Mouse (Mus musculus) left cerebral cortex, adult 2 months (tissue): ENCODE measurements at regions not wholly inside any gene's neighbourhood (a gene's known extent, or its start where the extent isn't known, plus 50 kb on each side); places are given as distances from the start of the nearest gene placed in this dataset.
"Not testable (repeated sequence)": the region's sequence is repeated elsewhere in the genome, so short reads cannot be mapped to it uniquely, and the experiment has no call there.

ENCODE experiments used
- DNase-seq, 2 experiments: peaks; one replicate each; pipeline ENCODE4 v3.0.0; 2021 to 2022; ENCODE audit warnings: low spot score in 2 of 2, mixed read lengths in 1 of 2; ENCODE audit errors: extremely low spot score in 1 of 2
- H3K27ac ChIP-seq: fragments of 200-600 bp; 2 replicates; pipeline ENCODE4 v1.8.1; 2022
- H3K4me3 ChIP-seq: fragments of 200-600 bp; 2 replicates; pipeline ENCODE4 v1.8.1; 2022
- CTCF ChIP-seq: fragments of 200-600 bp; IDR thresholded peaks from 2 replicates; pipeline ENCODE4 v1.8.1; 2022; ENCODE audit warnings: antibody characterized with exemption, mild to moderate bottlenecking, moderate library complexity
- intact Hi-C: fragments of 180-260 bp; cut with DNase I; formaldehyde crosslinking; loops from one replicate; pipeline ENCODE4 v1.15.1; 2025

DNA sequence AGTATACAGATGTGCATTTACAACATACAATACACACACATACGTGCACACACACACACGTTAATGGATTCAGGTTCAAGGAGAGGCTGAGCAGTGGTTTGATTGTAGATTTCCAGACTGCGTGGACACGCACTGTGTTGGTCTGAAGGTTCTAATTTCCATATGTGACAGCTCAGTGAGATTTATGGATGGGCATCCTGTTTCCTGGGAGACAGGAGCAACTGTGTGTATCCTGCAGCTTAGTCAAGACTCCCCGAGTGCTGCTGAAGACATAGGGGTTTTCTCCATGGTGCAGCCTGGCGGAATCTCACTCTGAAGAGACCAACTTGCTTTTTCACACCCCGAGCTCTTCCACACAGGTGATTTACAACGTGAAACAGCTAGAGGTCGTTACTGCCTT, 119.3 kb upstream of the Foxk1 start:
- no peak for TF ChIP-seq CTCF
- Histone ChIP-seq H3K4me3 (no peak overlapping the region), H3K27ac (no peak overlapping the region)
- intact Hi-C loops, result no loop called here
- no peak for DNase-seq

DNA sequence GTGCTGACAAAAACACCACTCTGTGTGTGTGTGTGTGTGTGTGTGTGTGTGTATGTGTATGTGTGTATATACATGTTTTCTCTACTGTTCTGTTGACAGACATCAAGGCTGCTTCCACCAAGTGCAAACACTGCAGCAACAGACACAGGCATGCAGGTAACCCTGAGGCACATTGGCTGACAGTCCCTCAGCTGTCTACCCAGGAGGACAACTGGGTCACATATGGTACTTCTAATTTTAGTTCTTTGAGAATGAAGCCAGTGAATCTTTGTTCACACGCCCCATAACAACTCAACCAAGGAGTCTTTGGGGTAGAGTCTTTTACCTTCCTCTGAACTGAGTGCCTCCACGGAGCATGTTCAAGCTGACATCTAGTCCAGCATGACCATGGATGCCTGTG, 113.3 kb upstream of the Foxk1 start:
- no peak for DNase-seq
- intact Hi-C loops, result no loop called here
- no peak for TF ChIP-seq CTCF
- Histone ChIP-seq H3K4me3 (no peak overlapping the region), H3K27ac (no peak overlapping the region)

DNA sequence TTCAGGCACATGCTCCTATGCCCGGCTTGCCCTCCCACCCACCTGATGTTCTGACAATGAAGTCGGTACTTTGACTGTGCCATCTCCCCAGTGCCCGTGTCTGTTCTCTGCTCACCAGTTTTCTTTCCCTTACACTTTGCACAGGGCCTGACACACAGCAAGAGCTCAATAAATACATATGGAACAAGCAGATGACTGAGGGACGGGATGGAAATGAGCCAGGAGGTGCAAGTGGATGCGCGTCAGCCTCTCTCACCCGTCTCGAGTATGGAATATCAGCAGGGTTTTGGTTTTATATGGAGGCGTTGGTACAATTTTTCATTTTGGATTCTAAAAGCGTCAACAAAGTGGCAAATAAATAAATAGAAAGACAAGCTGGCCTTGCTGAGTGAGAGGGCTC, 109.8 kb upstream of the Foxk1 start:
- TF ChIP-seq CTCF, result no peak
- DNase-seq, result peak; percentile 10 to 22
- H3K27ac ChIP-seq, result no peak overlapping the region
- intact Hi-C loops, result no loop called here
- no peak overlapping the region for H3K4me3 ChIP-seq

DNA sequence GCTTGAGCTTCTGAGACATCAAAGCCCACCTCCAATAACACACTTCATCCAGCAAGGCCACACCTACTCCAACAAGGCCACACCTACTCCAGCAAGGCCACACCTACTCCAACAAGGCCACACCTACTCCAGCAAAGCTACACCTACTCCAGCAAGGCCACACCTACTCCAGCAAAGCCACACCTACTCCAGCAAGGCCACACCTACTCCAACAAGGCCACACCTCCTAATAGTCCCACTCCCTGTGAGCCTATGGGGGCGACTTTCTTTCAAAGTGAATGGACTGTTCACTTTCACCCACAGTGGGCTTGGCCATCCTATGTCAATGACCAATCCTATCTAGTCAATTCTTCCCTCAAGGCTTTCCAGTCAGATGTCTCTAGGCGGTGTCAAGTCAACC, 104.9 kb upstream of the Foxk1 start:
- H3K4me3 ChIP-seq, intact Hi-C loops, H3K27ac ChIP-seq, DNase-seq: not testable (repeated sequence)

DNA sequence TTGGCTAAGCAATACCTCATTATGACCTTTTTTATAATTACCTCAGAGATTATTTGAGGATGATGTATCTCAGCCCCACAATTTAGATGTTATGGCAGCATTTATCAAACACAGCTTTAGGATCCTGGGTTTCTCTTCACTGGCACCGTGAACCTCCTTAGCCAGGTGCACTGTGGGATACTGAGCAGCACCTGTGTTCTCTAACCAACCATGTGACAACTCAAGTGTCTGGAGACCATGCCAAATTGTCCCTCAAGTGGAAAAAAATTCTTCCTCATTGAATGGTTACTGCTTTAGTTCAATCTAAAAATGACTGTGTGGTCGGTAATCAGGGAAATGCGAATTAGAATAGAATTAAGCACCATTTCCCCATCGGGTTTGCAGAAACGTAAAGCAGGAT, 101.7 kb upstream of the Foxk1 start:
- no peak for DNase-seq
- intact Hi-C loops, result no loop called here
- TF ChIP-seq CTCF, result no peak
- Histone ChIP-seq H3K4me3 (no peak overlapping the region), H3K27ac (no peak overlapping the region)

DNA sequence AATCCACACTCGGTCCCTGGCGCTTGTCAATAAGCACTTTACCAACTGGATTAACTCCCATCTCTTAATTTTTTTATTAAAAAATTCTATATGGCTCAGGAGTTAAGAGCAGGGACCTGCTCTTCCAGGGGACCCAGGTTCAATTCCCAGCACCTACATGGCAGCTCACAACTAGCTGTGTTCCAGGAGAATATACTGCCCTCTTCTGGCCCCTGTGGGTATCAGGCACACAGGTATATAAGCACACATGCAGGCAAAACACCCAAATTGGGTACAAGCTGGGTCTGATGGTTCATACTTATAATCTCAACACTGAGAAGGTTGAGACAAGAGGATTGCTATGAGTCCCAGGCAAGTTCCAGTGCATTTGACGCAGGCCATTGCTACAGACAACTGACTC, 92.8 kb upstream of the Foxk1 start:
- DNase-seq, result no peak
- Histone ChIP-seq H3K27ac (no peak overlapping the region), H3K4me3 (no peak overlapping the region)
- TF ChIP-seq CTCF, result no peak
- intact Hi-C loops, result no loop called here

DNA sequence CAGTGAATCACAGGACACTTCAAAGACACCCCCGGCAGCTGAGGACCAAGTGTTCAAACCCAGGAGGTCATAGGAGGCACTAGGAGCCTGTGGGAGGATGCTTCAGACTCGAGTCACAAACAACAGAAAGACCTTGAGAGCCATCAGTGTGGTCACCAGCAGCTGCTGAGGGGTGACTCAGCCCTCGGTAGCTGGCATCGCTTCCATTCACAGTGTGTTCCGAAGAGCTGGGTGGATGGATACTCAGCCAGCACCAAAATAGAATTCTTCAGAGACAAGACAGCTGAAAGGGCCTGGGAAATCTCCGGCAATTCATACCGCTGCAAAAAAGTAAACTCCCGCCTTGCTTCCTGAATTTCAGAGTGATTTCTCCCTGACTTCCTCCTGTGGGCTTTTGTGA, 87.4 kb upstream of the Foxk1 start:
- Histone ChIP-seq H3K27ac (peak overlapping the region; percentile 17; the same call in 1 of the 2 replicates), H3K4me3 (no peak overlapping the region)
- TF ChIP-seq CTCF, result no peak
- intact Hi-C loops, result loop anchor here (1.0 to 10.0 kb wide), 3 partner anchors 55 to 1198 kb away; no protein-coding TSS in a partner anchor
- DNase-seq, result peak; percentile 54 to 74

DNA sequence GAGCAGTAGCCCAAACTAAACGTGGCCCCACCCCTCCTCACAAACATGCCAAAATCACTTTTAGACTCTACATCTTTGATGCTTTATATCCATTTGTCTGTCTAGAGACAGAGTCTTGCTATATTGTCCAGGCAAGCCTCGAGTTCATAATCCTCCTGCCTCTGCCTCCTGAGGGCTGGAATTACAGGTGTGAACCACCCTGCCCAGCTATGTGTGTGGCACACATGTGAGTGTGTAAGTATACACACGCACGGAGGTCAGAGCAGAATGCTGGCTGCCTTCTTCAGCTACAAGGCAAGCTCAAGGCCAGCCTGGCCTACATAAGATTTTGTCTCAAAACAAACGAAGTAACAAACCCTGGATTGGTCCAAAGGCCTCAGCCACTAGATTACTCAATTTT, 86.8 kb upstream of the Foxk1 start:
- no peak overlapping the region for H3K4me3 ChIP-seq
- DNase-seq, result no peak
- TF ChIP-seq CTCF, result no peak
- intact Hi-C loops, result loop anchor here (1.0 to 10.0 kb wide), 3 partner anchors 56 to 1198 kb away; no protein-coding TSS in a partner anchor
- H3K27ac ChIP-seq, result no peak overlapping the region

DNA sequence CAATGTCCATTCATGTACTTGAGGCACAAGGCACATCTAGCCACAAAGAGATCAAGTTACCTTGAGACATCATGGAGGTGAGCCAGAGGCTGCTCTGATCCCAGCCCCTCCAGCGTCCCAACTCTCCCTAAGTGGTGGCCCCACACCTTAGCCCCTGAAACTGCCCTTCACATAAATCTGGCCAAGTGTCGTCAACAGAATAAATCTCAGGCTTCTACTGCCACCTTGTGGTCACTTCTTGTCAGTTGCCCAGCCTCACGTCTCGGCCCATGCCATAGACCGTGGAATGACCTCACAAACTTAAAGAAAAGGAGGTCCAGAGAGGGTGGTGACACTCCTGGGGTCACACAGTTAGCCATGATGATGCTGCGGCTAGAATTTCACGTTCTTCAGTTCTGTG, 82.0 kb upstream of the Foxk1 start:
- H3K4me3 ChIP-seq, result no peak overlapping the region
- peak; percentile 89 for TF ChIP-seq CTCF
- peak; percentile 55 to 65 for DNase-seq
- intact Hi-C loops, result loop anchor here (2.0 to 10.0 kb wide), 5 partner anchors 130 to 1472 kb away; partner anchors contain the start of gene Sdk1
- no peak overlapping the region for H3K27ac ChIP-seq

DNA sequence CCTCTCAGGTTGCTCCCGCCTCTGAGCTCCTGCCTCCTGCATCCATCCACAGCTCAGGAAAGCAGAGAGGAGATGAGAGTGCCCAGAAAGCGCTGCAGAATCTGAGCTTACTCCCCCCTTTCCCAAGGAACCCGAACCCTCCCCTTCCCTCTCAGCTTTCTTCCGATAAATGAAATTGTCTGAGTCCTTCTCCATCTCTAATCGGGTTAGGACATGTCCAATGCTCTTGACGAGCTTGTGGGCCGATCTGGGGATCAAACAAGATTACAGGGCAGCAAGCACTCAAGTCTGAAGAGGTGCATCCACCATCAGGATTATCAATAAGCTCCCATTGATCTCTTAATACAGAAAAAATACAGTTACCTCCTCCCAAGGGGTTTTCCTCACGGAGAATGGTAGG, 80.0 kb upstream of the Foxk1 start:
- TF ChIP-seq CTCF, result no peak
- Histone ChIP-seq H3K4me3 (no peak overlapping the region), H3K27ac (no peak overlapping the region)
- no peak for DNase-seq
- intact Hi-C loops, result loop anchor here (5.0 kb wide), 2 partner anchors 1229 to 1449 kb away; no protein-coding TSS in a partner anchor

DNA sequence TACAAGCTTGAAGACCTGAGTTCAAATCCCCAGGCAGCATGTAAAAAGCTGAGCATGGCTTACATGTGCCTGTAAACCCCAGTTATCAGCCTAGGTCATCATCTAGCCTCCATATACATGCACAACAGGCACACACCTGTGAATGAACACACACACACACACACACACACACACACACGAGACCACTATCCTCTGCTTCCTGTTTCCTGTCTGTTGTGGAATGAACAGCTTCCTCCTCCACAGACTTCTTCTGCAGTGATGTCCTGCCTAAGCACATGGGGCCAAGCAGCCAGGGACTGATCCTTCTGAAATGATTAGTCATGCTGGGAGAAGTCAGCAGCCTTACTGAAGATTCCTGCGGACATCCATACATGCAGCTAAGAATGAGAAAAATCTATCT, 76.4 kb upstream of the Foxk1 start:
- no peak overlapping the region for H3K4me3 ChIP-seq
- intact Hi-C loops, result loop anchor here (5.0 kb wide), 2 partner anchors 1233 to 1453 kb away; no protein-coding TSS in a partner anchor

DNA sequence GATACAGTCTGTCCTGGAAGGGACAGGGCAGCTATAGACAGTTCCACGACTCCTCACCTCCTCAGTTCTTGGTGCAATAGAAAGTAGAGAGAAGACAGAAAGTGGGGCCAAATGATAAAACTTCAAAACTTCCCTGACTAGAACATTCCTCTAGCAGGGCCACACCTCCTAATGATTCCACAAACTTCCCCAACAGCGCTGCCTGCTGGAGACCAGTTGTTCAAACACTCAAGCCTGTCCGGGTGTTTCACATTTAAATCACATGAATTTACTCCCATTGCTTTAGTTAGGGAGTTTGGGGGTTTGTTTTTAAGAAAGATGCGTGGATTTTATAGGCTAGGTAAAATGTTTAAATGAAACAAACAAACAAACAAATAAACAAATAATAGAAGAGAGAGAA, 75.7 kb upstream of the Foxk1 start:
- DNase-seq, result no peak
- TF ChIP-seq CTCF, result peak; percentile 39
- no peak overlapping the region for H3K27ac ChIP-seq
- intact Hi-C loops, result no loop called here
- no peak overlapping the region for H3K4me3 ChIP-seq

More for the DNA sequence above, 76.4 kb upstream of the Foxk1 start:
- no peak for DNase-seq
- no peak for TF ChIP-seq CTCF
- H3K27ac ChIP-seq, result no peak overlapping the region

DNA sequence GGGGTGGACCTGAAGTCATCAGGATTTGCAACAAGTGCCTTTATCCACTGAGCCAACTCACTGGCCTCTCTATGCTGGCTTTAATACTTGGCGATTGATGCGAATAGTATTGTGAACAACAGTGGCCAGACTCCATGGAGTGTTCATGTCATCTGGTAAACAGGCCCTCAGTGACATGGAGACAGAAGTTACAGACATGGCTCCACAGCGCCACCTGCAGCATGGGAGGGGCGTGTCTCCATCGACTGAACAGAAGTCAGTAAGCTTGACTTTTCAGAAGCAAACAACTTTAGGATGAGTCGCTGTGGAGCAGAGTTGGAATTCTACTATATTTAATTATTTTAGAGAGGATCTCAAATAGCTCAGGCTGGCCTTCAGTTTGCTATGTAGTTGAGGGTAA, 74.0 kb upstream of the Foxk1 start:
- peak in 1 of 2 experiments; percentile 32 for DNase-seq
- Histone ChIP-seq H3K4me3 (no peak overlapping the region), H3K27ac (no peak overlapping the region)
- intact Hi-C loops, result no loop called here
- peak; percentile 59 for TF ChIP-seq CTCF
